Mouse (Mus musculus) testis, adult 2 months (tissue): ENCODE measurements around the gene Ulk4.

Experiments used
- CTCF ChIP-seq: fragments of 200-500 bp; IDR thresholded peaks from 2 replicates; pipeline ENCODE4 v1.5.1; 2012; ENCODE audit warnings: low read depth, mild to moderate bottlenecking, inconsistent platforms, low read length, moderate library complexity; ENCODE audit not compliant: control insufficient read depth, insufficient read depth, insufficient replicate concordance
- POLR2A ChIP-seq: fragments of 200-500 bp; IDR thresholded peaks from 2 replicates; pipeline ENCODE4 v1.6.1; 2012; ENCODE audit warnings: low read depth, mild to moderate bottlenecking, inconsistent platforms, low read length, moderate library complexity; ENCODE audit not compliant: control insufficient read depth

DNA sequence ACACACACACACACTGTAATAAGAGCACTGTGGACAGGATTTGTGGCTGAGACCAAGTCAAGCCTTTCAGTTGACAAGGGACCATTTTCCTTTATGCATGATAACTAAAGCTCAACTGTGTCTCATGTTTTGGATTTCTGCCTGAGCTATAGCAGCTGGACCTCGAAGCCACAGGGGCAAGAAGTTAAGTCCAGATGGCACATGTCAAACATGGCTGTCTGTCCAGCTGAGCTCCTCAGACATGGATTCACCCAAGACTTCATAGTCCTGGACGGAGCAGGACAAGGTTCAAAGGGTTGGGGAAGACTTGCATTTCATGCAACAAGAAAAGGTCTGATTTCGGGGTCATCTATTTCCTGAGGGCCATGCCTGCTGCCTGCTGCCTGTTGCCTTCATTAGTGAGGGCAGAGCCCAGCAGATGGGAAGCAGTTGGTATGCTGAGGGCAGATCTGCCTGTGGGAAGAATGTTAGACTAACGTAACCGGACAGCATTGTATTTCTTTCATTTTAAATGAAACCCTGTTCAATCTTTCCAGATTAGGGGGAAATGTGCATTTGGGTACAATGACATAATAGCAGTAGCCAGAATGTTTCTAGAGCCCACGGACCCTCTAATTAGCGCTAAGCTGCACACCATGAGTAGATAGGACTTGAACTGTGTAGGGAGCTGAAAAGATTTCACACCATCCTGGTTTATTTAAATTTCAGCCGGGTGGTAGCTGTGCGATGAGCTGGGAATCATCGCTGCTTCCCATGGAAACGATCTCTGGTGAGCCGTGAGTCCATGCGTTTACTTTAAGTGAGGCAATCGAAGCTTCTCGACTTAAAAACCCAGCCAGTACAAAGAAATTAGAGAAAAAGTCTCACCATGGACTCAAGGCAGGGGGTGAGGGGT lies 286.9 kb downstream of the Ulk4 start:
- TF ChIP-seq CTCF (no peak), POLR2A (no peak)
